Mouse (Mus musculus) heart, adult 8-10 months (tissue): ENCODE results near the gene Serinc3. TPM values are rescaled to one million over a fixed set of nuclear protein-coding genes. Genes with fewer than 3 reads are reported as not detected.
"Not testable (repeated sequence)": the region's sequence is repeated elsewhere in the genome, so short reads cannot be mapped to it uniquely, and the experiment has no call there.

ENCODE experiments used
- DNase-seq: peaks from one replicate; pipeline ENCODE4 v3.0.0; 2022; ENCODE audit warnings: low spot score
- total RNA-seq, 4 experiments: library from RNA; stranded (reverse); gene quantifications; 2 replicates each; pipeline ENCODE4 v1.2.4; 2022

Serinc3 gene
- total RNA-seq, 4 experiments from 2014 or later, result 272 to 302 (median 297) TPM

DNA sequence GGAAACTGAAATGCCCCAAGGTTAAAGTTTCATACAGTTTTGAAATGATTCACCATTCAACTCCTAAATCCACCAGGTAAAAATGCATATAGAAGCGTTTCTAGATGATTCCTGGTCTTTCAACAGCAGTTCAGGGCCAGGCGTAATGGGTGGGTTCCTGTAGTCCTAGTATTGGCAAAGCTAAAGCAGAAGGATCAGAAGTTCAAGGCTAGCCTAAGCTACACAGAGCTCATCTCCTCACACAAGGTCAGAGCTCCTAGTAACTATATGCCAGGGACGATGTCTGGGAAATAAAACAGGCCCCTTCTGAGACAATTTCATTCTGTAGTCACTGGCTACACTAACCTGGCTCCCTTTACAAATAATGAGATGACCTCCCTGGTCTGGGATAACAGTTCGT lies 13.7 kb downstream of the Serinc3 start:
- no peak for DNase-seq

DNA sequence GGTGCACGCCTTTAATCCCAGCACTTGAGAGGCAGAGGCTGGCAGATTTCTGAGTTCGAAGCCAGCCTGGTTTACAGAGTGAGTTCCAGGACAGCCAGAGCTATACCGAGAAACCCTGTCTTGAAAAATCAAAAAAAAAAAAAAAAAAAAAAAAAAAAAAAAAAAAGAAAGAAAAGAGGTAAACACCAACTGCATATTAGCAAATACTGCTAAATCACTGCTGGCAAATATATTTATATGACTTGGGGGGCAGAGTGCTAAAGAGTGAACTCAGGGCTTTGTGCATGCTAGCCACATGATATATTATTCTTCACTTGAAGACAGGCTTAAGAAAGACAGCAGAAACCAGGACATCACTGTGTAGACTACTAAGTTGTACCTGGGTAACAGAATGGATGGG lies 23.5 kb downstream of the Serinc3 start:
- DNase-seq, result not testable (repeated sequence)

GRCm38 (mm10) chr2:163620451-163620850 lies 24.5 kb downstream of the Serinc3 start:
- no peak for DNase-seq

DNA sequence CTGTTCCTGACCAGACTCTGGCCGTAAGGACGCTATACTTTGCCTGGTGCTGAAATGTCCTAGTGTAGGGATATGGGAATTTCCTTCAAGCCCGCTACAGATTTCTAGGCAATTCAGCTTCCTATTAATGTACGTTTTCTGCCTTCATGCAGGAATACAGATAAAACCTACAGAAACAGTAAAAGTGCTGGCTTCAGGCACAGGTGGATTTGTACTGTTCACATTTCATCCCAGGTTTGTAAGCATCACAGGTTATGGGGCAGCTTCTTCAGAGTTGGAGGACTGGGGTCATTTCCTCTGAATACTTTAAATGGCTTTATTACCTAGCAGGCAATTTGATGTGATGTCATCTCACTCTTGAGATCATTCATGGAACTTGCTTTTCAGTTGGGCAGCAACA lies 27.1 kb downstream of the Serinc3 start:
- no peak for DNase-seq

DNA sequence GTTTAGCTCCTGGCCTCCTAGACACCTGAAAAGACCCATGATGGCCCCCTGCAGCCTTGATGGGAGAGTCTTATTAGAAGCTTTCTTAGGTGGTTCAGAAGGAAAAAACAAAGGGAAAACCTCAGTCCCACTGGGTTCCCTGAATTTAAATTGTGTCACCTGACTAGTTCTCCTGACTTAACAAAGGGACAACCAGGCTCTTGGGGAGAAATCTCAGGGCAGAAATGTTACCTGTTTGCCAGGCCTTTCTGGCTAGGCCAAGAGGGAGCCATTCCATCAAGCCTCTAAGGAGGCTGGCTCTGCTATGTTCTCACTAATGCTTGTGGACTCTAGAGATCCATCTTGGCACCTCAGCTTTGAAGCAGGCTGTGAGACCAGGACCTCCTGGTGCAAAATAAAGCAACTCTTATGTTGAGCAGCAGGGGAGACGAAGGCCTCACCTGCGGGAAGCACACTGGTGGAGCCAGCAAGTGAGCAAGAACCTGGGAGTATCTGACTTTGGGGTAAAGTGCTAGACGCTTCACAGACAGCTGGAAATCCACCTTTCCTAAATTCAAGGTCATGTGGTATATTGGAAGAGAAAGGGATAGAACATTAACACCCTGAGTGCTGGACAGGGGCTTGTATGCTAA lies 27.6 kb downstream of the Serinc3 start:
- DNase-seq, result no peak

DNA sequence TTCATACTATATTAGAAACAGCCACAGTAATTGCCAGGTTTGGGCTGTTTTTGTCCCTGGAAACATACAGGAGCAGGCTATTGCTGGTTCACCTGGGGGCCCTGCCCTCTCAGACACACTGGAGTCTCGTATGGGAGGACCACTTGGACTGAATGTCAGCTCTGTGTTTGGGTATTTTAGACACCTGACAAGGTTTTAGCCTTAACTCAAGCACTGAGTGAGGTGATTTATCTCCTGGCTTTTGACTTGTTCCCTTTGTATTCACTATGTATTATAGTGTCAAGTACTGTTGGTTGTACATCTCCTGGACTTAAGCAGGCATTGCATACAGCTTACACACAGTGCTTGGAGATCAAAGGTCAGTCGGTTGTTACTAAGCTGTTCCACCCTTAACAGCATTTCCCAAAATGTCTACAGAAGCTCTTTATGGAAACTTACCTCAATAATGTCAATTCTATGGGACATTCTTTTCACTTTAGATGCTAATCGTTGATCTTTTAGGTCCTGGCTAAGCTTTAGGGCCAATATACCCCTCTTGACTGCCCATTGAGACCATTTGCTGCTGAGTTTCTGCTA lies 28.2 kb downstream of the Serinc3 start:
- no peak for DNase-seq

- DNase-seq, result no peak
Measured at GRCm38 (mm10) chr2:163615906-163616651, 28.9 kb downstream of the Serinc3 start.

DNA sequence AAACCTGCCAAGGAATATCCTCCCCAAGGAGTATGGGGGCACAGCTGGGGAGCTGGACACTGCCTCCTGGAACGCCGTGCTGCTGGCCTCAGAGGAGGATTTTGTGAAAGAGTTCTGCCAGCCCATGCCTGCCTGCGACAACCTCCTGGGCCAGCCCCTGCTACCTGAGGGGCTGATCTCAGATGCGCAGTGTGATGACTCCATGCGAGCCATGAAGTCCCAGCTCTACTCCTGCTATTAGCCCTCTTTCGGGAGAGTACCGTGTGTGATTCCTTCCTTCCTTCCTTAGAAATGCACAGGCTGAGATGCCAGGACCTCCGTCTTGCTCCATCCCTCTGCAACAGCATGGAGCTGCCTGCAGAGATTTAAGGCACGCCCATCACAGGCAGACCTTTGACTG lies 29.5 kb downstream of the Serinc3 start:
- DNase-seq, result no peak

GRCm38 (mm10) chr2:163613990-163614389 lies 30.9 kb downstream of the Serinc3 start:
- DNase-seq, result no peak

- DNase-seq, result no peak
Measured at GRCm38 (mm10) chr2:163613206-163613605, 31.7 kb downstream of the Serinc3 start.

DNA sequence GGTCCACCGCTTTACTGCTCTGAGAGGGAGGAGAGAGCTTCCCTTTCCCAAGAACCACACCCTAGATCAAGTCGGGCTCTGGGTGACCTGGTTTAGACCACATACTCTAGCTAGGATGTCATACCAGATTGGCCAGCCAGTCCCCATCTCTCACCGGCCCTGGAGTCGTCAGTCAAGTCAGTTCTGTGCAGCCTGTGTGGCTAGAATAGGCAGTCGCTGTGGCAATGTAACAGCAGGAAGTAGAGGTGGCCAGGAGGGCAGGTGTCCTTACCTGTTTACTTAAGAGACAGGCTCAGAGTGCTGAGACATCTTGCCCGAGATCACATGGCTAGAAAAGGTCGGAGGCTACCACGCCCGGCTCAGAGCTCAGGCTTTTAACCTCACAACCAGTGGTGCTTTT lies 33.8 kb downstream of the Serinc3 start:
- no peak for DNase-seq

- DNase-seq, result no peak
Measured at GRCm38 (mm10) chr2:163609281-163609975, 35.5 kb downstream of the Serinc3 start.

DNA sequence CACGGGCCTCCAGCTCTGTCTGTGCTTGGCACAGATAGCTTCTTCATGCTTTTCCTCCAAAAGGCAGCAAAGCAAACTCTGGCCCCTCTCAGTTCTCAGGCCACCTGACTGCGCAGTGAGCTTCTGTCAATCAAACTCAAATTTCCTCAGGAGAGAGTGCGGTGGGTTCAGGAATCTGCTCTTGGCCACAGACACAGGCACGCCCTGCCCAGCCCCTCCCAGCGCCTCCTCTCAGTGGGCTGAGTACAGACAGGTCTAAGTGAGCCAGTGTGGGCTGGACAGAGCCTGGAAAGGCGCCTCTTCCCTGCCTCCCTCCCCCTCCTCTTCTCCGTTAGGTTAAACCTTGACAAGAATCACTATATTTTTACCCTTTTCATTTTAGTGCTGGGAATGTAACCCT lies 36.9 kb downstream of the Serinc3 start:
- DNase-seq, result no peak

DNA sequence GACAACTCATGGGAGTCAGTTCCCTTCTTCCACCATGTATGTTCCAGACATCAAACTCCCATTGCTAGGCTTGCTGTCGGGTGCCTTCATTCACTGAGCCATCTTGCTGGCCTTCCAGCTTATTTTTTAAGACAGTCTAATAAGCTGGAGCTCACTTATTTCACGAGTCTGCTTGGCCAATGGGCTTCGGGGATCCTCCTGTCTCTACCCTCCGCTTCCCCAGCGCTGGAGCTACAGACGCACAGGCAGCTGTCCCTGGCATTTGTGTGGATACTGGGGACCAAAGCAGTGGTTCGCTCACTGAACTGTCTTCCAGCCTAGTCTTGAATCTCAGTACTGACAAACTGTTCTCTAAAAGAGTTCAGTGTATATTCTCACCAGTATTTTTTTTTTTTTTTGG lies 38.8 kb downstream of the Serinc3 start:
- no peak for DNase-seq

- DNase-seq, result peak; percentile 88
Measured at GRCm38 (mm10) chr2:163602101-163602971, 42.6 kb downstream of the Serinc3 start, which contains the start of gene Ttpal. Gene Ttpal (plus strand): TSS chr2:163602314.

DNA sequence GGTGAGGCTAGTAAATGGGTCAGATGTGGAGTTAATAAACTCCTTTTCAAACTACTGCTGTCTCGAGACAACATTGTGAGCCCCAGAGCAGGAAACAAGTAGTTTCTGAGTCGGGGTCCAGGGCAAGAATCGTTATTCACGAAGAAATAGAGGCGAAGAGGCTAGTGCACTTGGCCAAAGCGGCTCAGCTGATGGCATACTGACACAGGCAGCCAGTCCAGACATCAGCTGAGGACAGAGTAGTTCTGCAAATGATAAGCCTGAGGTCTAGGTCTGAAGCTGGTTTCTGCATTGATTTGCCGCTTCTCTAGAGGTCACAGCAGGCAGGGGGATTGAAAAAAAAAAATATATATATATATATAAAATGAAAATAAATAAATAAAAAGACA lies 43.2 kb downstream of the Serinc3 start:
- no peak for DNase-seq

DNA sequence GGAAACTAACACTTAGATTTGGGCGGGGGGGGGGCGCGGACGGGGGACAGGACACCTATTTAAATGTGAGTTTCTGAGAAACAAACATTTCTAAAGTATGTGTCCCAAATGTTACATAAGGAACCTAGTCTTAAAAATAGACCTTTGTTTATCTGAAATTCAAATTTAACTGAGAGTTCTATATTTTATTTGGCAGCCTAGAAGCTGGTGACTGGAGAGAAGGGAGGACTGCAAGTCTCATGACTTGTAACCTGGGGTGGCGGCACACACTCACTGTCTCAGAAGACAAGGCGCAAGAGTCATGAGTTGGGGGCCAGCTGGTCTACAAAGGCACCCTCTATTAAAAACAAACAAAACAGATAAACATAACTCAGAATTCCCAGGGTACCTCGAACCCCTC lies 43.9 kb downstream of the Serinc3 start:
- no peak for DNase-seq

GRCm38 (mm10) chr2:163599226-163599625 lies 45.7 kb downstream of the Serinc3 start:
- peak; percentile 70 for DNase-seq

DNA sequence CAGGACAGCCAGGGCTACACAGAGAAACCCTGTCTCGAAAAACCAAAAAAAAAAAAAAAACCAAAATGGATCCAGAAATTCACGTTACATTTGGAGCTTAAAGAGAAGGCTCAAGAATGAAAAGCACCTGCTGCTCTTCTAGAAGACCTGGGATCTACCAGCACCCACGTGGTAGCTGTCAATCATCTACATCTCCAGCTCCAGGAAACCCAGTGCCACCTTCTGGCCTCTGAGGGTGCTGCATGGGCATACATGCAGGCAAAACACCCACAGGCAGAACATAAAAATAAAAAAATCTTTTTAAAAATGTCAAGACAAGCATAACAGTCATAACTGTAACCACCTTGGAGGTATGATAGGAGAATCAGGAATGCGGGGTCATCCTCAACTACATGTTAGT lies 47.3 kb downstream of the Serinc3 start:
- no peak for DNase-seq

GRCm38 (mm10) chr2:163596873-163597155 lies 48.1 kb downstream of the Serinc3 start:
- DNase-seq, result no peak

DNA sequence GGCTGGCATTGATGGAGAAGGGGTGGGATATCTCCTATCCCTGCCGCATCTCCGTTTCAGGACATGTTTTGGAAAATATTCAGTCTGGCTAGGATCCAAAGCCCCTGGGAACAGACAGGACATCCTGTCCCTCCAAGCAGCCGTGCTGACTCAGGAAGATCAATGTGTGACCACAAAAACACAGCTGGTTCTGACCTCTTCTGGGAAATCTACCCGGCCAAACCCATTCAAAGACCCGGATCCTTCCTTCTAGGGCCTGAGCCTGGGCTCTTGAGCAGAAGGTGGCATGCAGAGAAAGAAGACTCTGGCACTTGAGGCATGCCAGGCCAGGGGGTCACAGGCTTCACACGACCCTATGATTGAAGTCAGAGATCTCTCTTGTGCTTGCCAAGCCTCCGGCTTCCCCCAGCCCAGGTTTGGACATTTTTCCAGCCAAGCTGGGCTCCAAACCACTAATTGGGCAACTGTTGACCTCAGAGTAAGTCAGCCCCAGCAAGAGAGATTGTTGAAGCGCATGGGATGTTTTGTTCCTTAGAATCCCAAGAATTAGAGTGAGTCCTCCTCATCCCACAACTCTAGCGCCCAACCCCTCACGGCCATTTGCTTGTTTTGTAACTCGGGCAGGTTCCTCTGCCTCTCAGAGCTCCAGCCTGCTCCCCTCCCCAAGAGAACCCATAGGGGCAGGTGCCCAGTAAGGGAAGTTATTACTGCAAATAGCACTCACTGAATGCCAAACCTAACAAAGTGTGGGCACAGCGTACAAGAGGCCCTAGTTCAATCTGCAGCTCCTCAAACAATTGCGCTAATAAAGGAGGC lies 48.7 kb downstream of the Serinc3 start:
- DNase-seq, result peak; percentile 97
